Mouse (Mus musculus): ENCODE results near the gene U2af1l4. TPM values are rescaled to one million over a fixed set of nuclear protein-coding genes. Genes with fewer than 3 reads are reported as not detected.

The U2af1l4 gene
- polyA plus RNA-seq, 1 experiment from 2014 or later, result 73.1 TPM

DNA sequence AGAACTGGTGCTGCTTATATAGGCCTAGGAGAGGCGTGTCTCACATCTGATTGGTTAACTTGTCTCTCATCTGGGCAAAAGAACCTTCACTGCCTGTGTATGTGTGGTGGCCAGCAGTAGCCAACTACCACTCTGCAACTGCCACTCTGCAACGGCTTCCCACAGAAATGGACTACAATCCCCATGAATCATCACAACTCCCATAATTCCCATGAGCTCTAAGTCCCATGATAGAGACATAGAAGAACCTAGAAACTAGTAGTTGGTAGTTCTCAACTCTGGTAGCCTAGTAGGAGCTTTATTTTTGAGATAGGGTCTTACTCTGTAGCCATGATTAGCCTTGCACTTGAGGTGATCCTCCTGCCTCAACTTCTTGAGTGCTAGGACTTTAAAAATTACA lies 13.2 kb upstream of the U2af1l4 start:
- H3K27me3 ChIP-seq (replicated peaks; ENCODE audit: control insufficient read depth, insufficient read depth, low read length), result no peaks in the 10 kb centered on the region
- no peak overlapping the region for H3K9ac ChIP-seq (ENCODE audit: low read depth, low read length)
- no peaks in the 10 kb centered on the region for H3K9me3 ChIP-seq (ENCODE audit: control insufficient read depth, low read length)
- H3K4me1 ChIP-seq (replicated peaks; ENCODE audit: control insufficient read depth, insufficient read depth, low read length), result peaks cover 12% of the 10 kb centered on the region
- no peak overlapping the region for H3K4me2 ChIP-seq
- no peak for DNase-seq (ENCODE audit: low spot score)
- no peak overlapping the region for H3K27ac ChIP-seq (ENCODE audit: low read depth, low read length)
- peaks cover 14% of the 10 kb centered on the region for H3K36me3 ChIP-seq (ENCODE audit: control insufficient read depth, insufficient read depth, low read length)
- no peak for ATAC-seq (replicated peaks; ENCODE audit: low FRiP score)
- H3K4me3 ChIP-seq (ENCODE audit: low read depth, low read length), result no peak overlapping the region
- 88% methylated on average over 2 of the region's 2 CpGs for WGBS

DNA sequence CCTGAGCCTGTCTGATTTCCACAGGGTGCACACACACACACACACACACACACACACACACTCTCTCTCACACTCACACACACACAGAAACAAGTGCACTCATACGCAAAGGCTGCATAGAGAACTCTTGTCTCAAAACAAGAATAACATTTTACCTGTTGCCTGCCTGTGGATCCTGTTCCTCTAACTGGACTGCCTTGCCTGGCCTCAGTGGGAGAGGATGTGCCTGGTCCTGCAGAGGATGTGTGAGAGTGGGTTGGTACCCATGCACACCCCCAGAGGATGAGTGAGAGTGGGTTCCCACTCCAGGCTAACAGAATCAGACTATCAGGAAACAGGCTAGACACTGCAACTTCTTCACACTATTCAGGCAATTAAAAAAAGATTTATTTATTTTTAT lies 12.5 kb upstream of the U2af1l4 start:
- ATAC-seq (replicated peaks; ENCODE audit: low FRiP score) (no peak), DNase-seq (ENCODE audit: low spot score) (no peak)
- Histone ChIP-seq H3K36me3 (ENCODE audit: control insufficient read depth, insufficient read depth, low read length) (peaks cover 21% of the 10 kb centered on the region), H3K27me3 (replicated peaks; ENCODE audit: control insufficient read depth, insufficient read depth, low read length) (no peaks in the 10 kb centered on the region), H3K27ac (ENCODE audit: low read depth, low read length) (no peak overlapping the region), H3K9ac (ENCODE audit: low read depth, low read length) (no peak overlapping the region), H3K4me1 (replicated peaks; ENCODE audit: control insufficient read depth, insufficient read depth, low read length) (peaks cover 12% of the 10 kb centered on the region), H3K4me2 (no peak overlapping the region), H3K9me3 (ENCODE audit: control insufficient read depth, low read length) (no peaks in the 10 kb centered on the region), H3K4me3 (ENCODE audit: low read depth, low read length) (no peak overlapping the region)
- 93% methylated on average over 1 of the region's 1 CpGs for WGBS

DNA sequence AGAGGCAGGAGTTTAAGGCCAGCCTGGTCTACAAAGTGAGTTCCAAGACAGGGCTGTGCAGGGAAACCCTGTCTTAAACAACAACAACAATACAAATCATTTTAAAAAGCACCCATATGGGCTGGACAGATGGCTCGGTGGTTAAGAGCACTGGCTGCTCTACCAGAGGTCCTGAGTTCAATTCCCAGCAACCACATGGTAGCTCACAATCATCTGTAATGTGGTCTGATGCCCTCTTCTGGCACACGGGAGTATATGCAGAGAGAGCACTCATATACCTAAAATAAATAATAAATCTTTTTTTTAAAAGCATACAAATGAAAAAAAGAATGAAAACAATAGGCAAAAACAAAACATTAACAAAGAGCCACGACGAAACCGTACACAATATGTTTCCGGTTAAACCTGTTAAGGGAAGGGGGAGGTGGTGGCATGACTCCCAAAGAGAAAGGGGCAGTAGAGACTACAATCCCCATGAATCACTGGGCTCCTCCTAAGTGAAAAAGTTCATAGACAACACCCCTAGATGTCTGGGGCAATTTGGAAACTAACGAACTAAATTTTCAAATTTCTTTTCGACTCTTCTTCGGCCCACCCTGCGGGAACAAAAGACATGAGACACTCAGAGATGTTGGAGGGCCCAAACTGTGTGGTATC lies 11.5 kb upstream of the U2af1l4 start:
- Histone ChIP-seq H3K4me1 (replicated peaks; ENCODE audit: control insufficient read depth, insufficient read depth, low read length) (peaks cover 12% of the 10 kb centered on the region), H3K9ac (ENCODE audit: low read depth, low read length) (peak overlapping the region; percentile 71), H3K9me3 (ENCODE audit: control insufficient read depth, low read length) (no peaks in the 10 kb centered on the region), H3K4me2 (peak overlapping the region; percentile 98), H3K27ac (ENCODE audit: low read depth, low read length) (peak overlapping the region; percentile 88), H3K36me3 (ENCODE audit: control insufficient read depth, insufficient read depth, low read length) (peaks cover 23% of the 10 kb centered on the region), H3K4me3 (ENCODE audit: low read depth, low read length) (peak overlapping the region; percentile 67), H3K27me3 (replicated peaks; ENCODE audit: control insufficient read depth, insufficient read depth, low read length) (no peaks in the 10 kb centered on the region)
- ATAC-seq (replicated peaks; ENCODE audit: low FRiP score), result peak; percentile 56
- DNase-seq (ENCODE audit: low spot score), result no peak
- WGBS, result 3% methylated on average over 10 of the region's 10 CpGs

DNA sequence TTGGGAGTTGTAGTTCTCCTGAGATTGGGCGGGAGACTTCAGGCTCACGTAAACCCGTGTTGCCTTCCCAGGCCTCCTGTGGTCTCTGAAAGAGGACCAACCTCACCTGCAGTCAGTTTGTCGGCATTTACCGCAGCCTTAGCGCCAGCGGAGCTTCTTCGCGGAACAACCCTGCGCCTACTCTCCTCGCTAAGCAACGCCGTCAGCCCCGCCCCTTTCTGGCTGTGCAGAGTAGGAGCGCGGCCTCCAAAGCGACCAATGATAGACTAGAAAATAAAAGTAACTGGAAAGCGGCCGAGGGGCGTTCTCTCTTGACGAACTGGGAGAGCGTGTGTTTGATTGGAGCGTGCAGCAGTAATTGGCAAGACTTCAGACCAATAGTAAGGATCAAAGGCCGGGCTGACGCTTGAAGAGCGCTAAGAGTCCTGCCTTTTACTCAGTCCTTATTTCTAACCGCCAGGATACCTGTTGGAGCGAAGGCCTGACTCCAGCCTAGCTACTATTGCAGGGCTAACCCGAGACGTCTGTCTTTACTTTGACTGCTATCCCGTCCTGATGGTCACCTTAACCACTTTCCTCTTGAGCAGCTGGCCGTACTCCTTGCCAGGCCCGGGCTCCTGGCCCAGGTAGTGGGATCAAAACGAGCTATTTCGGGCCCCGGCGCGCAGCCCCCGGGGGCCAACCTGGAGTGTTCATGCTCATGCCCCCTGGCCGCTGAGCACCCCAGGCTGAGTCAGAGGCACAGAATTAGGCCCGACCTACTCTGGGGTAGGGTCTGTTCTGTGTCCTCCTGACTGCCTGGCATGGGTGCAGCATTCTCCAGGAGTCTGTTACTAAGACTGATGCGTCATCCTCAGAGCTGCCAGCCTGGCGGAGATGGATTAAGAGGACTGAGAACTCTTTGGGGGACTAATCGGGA lies 10.7 kb upstream of the U2af1l4 start, which contains the start of the genes Hspb6 and Proser3:
Hspb6 (plus strand) TSS at position 77 of the 919 bp plus-strand sequence.
Proser3 (minus strand) TSS at position 198 of the 919 bp plus-strand sequence.
- under 1% methylated on average over 44 of the region's 44 CpGs for WGBS
- DNase-seq (ENCODE audit: low spot score) (peak; percentile 95), ATAC-seq (replicated peaks; ENCODE audit: low FRiP score) (peak; percentile 91)

DNA sequence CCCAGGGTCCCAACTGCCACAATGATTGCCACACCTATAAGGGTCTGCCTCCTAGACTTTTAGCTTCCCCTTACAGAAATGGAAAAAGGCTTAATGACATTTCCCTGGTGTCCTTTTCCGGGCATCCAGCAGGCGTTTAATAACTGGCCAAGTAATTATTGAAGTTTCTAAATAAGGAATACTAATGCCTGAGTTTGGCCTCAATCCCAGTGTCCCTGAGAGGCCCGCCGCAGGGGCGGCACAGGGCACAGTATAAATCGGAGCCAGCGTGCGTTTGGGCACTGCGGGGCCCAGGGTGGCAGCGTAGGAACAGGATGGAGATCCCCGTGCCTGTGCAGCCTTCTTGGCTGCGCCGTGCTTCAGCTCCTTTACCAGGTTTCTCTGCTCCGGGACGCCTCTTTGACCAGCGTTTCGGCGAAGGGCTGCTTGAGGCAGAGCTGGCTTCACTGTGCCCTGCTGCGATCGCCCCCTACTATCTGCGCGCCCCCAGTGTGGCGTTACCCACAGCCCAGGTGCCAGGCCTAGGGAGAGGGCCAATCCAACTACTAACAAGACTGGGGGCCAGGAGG lies 10.0 kb upstream of the U2af1l4 start:
- H3K27ac ChIP-seq (ENCODE audit: low read depth, low read length), result peak overlapping the region; percentile 84
- H3K9ac ChIP-seq (ENCODE audit: low read depth, low read length), result peak overlapping the region; percentile 82
- 7% methylated on average over 23 of the region's 23 CpGs for WGBS
- peak overlapping the region; percentile 67 for H3K4me3 ChIP-seq (ENCODE audit: low read depth, low read length)
- peak; percentile 57 for DNase-seq (ENCODE audit: low spot score)
- no peak for ATAC-seq (replicated peaks; ENCODE audit: low FRiP score)
- H3K4me1 ChIP-seq (replicated peaks; ENCODE audit: control insufficient read depth, insufficient read depth, low read length), result peaks cover 13% of the 10 kb centered on the region
- H3K36me3 ChIP-seq (ENCODE audit: control insufficient read depth, insufficient read depth, low read length), result peaks cover 25% of the 10 kb centered on the region
- no peaks in the 10 kb centered on the region for H3K27me3 ChIP-seq (replicated peaks; ENCODE audit: control insufficient read depth, insufficient read depth, low read length)
- peak overlapping the region; percentile 98 for H3K4me2 ChIP-seq
- no peaks in the 10 kb centered on the region for H3K9me3 ChIP-seq (ENCODE audit: control insufficient read depth, low read length)

More for the DNA sequence above, 10.7 kb upstream of the U2af1l4 start, which contains the start of the genes Hspb6 and Proser3:
- peak within 1 kb of the TSS; percentile 67 for H3K4me3 ChIP-seq (ENCODE audit: low read depth, low read length)
- peaks cover 29% of the 10 kb centered on the region for H3K36me3 ChIP-seq (ENCODE audit: control insufficient read depth, insufficient read depth, low read length)
- peaks cover 12% of the 10 kb centered on the region for H3K4me1 ChIP-seq (replicated peaks; ENCODE audit: control insufficient read depth, insufficient read depth, low read length)
- H3K27ac ChIP-seq (ENCODE audit: low read depth, low read length), result peak within 1 kb of the TSS; percentile 88
- no peaks in the 10 kb centered on the region for H3K27me3 ChIP-seq (replicated peaks; ENCODE audit: control insufficient read depth, insufficient read depth, low read length)
- peak within 1 kb of the TSS; percentile 82 for H3K9ac ChIP-seq (ENCODE audit: low read depth, low read length)
- peak within 1 kb of the TSS; percentile 98 for H3K4me2 ChIP-seq
- H3K9me3 ChIP-seq (ENCODE audit: control insufficient read depth, low read length), result no peaks in the 10 kb centered on the region

DNA sequence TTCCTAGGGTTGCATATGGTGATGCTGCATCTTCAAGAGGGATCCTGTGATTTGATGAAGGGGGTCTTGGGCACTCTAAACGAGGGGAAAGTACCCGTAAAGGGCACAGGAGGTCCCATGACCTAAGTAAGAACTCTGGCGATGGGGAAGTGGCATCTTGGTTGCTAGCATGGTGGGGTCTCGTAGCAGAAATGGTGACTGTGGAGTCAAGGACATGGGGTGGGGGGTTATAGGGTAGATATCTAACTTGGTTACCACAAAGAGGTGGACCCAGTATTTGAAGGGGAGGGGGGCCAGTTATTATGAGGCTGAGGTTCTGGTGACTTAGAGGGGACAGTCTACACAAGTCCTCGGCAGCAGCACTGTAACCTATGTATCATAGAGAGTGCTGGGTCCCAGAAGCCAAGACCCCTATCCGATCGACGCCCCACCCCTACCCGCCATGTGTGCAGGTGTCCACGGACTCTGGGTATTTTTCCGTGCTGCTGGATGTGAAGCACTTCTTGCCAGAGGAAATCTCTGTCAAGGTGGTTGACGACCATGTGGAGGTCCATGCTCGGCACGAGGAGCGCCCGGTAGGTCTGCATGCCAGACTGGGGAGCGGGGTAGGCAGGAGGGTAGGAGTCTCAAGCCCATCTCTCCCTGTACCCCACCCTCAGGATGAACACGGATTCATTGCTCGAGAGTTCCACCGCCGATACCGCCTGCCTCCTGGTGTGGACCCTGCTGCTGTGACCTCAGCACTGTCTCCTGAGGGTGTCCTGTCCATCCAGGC lies 9.1 kb upstream of the U2af1l4 start:
- Histone ChIP-seq H3K27ac (ENCODE audit: low read depth, low read length) (no peak overlapping the region), H3K4me3 (ENCODE audit: low read depth, low read length) (peak overlapping the region; percentile 67), H3K4me2 (peak overlapping the region; percentile 98), H3K27me3 (replicated peaks; ENCODE audit: control insufficient read depth, insufficient read depth, low read length) (no peaks in the 10 kb centered on the region), H3K9ac (ENCODE audit: low read depth, low read length) (peak overlapping the region; percentile 82), H3K4me1 (replicated peaks; ENCODE audit: control insufficient read depth, insufficient read depth, low read length) (peaks cover 21% of the 10 kb centered on the region), H3K36me3 (ENCODE audit: control insufficient read depth, insufficient read depth, low read length) (peaks cover 21% of the 10 kb centered on the region), H3K9me3 (ENCODE audit: control insufficient read depth, low read length) (no peaks in the 10 kb centered on the region)
- DNase-seq (ENCODE audit: low spot score) (no peak), ATAC-seq (replicated peaks; ENCODE audit: low FRiP score) (no peak)
- 84% methylated on average over 22 of the region's 22 CpGs for WGBS

DNA sequence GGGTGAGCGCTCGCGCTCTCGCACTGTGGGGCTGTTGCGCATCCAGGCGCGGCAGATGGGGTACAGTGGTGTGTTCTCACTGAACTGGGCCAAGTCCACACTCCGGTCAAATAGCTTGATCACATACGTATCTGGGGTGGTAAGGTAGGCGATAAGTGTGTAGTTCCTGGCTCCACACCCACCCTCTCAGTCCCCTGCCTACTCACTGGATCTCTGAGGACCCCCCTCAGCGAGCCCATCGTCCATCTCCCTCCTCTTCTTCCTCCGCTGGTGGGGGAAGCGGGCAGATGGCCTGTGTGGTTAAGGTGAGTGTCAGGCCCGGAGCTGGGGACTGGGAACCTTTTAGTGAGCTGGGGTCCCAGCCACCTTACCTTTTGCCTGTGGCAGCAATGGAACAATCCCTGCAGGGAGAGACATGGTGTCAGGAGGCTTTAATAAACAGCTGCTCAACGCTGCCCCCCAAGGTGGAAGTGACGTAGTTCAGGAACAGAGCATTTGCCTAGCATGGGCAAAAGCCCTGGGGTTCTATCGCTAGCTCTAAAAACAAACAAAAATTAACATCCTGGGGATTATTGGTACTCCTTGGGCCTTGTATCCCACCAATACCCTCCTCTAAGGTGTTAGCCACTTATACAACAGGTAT lies 6.1 kb upstream of the U2af1l4 start:
- WGBS, result 92% methylated on average over 18 of the region's 18 CpGs
- Histone ChIP-seq H3K9me3 (ENCODE audit: control insufficient read depth, low read length) (no peaks in the 10 kb centered on the region), H3K4me1 (replicated peaks; ENCODE audit: control insufficient read depth, insufficient read depth, low read length) (peaks cover 21% of the 10 kb centered on the region), H3K4me3 (ENCODE audit: low read depth, low read length) (0 out of 2 replicates have a peak overlapping the region, but pooled peaks have one; percentile 2), H3K27ac (ENCODE audit: low read depth, low read length) (no peak overlapping the region), H3K27me3 (replicated peaks; ENCODE audit: control insufficient read depth, insufficient read depth, low read length) (no peaks in the 10 kb centered on the region), H3K9ac (ENCODE audit: low read depth, low read length) (no peak overlapping the region), H3K4me2 (no peak overlapping the region), H3K36me3 (ENCODE audit: control insufficient read depth, insufficient read depth, low read length) (peaks cover 21% of the 10 kb centered on the region)
- ATAC-seq (replicated peaks; ENCODE audit: low FRiP score) (no peak), DNase-seq (ENCODE audit: low spot score) (no peak)

All from liver, embryonic 11.5 days (tissue).